Mouse (Mus musculus) hindbrain, embryonic 13.5 days (tissue): ENCODE results near the gene Akap6. TPM values are rescaled to one million over a fixed set of nuclear protein-coding genes. Genes with fewer than 3 reads are reported as not detected.

ENCODE experiments used
- ATAC-seq: fragments of 200-750 bp; cut with Nextera tagmentation; 2 replicates; pipeline ENCODE4 v1.8.0; 2017; ENCODE audit warnings: moderate TSS enrichment; ENCODE audit not compliant: low FRiP score
- H3K27ac ChIP-seq: fragments of 300-500 bp; sonication (generic); 2 replicates; pipeline ENCODE4 v1.5.1; 2015; ENCODE audit warnings: inconsistent platforms, mild to moderate bottlenecking, moderate library complexity
- H3K27me3 ChIP-seq: fragments of 300-500 bp; sonication (generic); 2 replicates; pipeline ENCODE4 v1.6.1; 2015; ENCODE audit warnings: mild to moderate bottlenecking, inconsistent platforms
- H3K36me3 ChIP-seq: fragments of 300-500 bp; sonication (generic); 2 replicates; pipeline ENCODE4 v1.6.1; 2015; ENCODE audit warnings: mild to moderate bottlenecking, inconsistent platforms
- H3K4me1 ChIP-seq: fragments of 300-500 bp; sonication (generic); replicated peaks from 2 replicates; pipeline ENCODE4 v1.6.1; 2015; ENCODE audit warnings: inconsistent platforms
- H3K4me2 ChIP-seq: fragments of 300-500 bp; sonication (generic); 2 replicates; pipeline ENCODE4 v1.6.1; 2015; ENCODE audit warnings: inconsistent platforms, mild to moderate bottlenecking, moderate library complexity
- H3K4me3 ChIP-seq: fragments of 300-500 bp; sonication (generic); 2 replicates; pipeline ENCODE4 v1.5.1; 2015; ENCODE audit warnings: mild to moderate bottlenecking, inconsistent platforms
- H3K9ac ChIP-seq: fragments of 300-500 bp; sonication (generic); 2 replicates; pipeline ENCODE4 v1.6.1; 2015; ENCODE audit warnings: mild to moderate bottlenecking, inconsistent platforms
- H3K9me3 ChIP-seq: fragments of 300-500 bp; sonication (generic); 2 replicates; pipeline ENCODE4 v1.6.1; 2016; ENCODE audit warnings: inconsistent platforms
- WGBS: fragments of 180-500 bp; shearing (Covaris S2); methylation state at CpG from one replicate; pipeline ENCODE4 v1.1.7; 2015; 5-methylcytosine and 5-hydroxymethylcytosine counted together
- polyA plus RNA-seq: library from polyadenylated mRNA; unstranded; fragments of >200 nt; fragmentation: Nextera tagmentation; extraction: Ambion mirVana; gene quantifications from 2 replicates; pipeline ENCODE4 v1.2.1, GENCODE M21; 2015

The Akap6 gene
- polyA plus RNA-seq, 1 experiment from 2014 or later = 31.3 TPM

- ATAC-seq = no peak
- Histone ChIP-seq H3K27ac (no peak overlapping the region), H3K4me1 (peaks cover 17% of the 10 kb centered on the region), H3K9me3 (no peaks in the 10 kb centered on the region), H3K36me3 (peaks cover 18% of the 10 kb centered on the region), H3K9ac (no peak overlapping the region), H3K4me2 (no peak overlapping the region), H3K4me3 (no peak overlapping the region), H3K27me3 (no peaks in the 10 kb centered on the region)
- 63% methylated on average over 11 of the region's 11 CpGs for WGBS
These were observed 447.4 kb downstream of the Akap6 start for GRCm38 (mm10) chr12:53146460-53147050.

- no peak for ATAC-seq
- WGBS = 92% methylated on average over 11 of the region's 11 CpGs
- Histone ChIP-seq H3K9me3 (no peaks in the 10 kb centered on the region), H3K4me3 (no peak overlapping the region), H3K9ac (no peak overlapping the region), H3K4me1 (peaks cover 17% of the 10 kb centered on the region), H3K4me2 (no peak overlapping the region), H3K27ac (no peak overlapping the region), H3K36me3 (peaks cover 7% of the 10 kb centered on the region), H3K27me3 (no peaks in the 10 kb centered on the region)
These were observed 448.5 kb downstream of the Akap6 start for GRCm38 (mm10) chr12:53147696-53148095.

- no peaks in the 10 kb centered on the region for H3K4me1 ChIP-seq
- no peaks in the 10 kb centered on the region for H3K9me3 ChIP-seq
- no peak for ATAC-seq
- H3K27me3 ChIP-seq = no peaks in the 10 kb centered on the region
- H3K4me3 ChIP-seq = no peak overlapping the region
- no peak overlapping the region for H3K4me2 ChIP-seq
- no peaks in the 10 kb centered on the region for H3K36me3 ChIP-seq
- H3K9ac ChIP-seq = no peak overlapping the region
- 92% methylated on average over 8 of the region's 8 CpGs for WGBS
- no peak overlapping the region for H3K27ac ChIP-seq
These were observed 469.2 kb downstream of the Akap6 start for GRCm38 (mm10) chr12:53168189-53169003.

GRCm38 (mm10) chr12:53191435-53191834, 492.3 kb downstream of the Akap6 start:
- Histone ChIP-seq H3K4me1 (no peaks in the 10 kb centered on the region), H3K27me3 (no peaks in the 10 kb centered on the region), H3K36me3 (no peaks in the 10 kb centered on the region), H3K4me3 (no peak overlapping the region), H3K4me2 (no peak overlapping the region), H3K9ac (no peak overlapping the region), H3K27ac (no peak overlapping the region), H3K9me3 (no peaks in the 10 kb centered on the region)
- WGBS = 89% methylated on average over 7 of the region's 7 CpGs
- no peak for ATAC-seq

- no peak for ATAC-seq
- WGBS = 76% methylated on average over 5 of the region's 5 CpGs
- no peak overlapping the region for H3K4me3 ChIP-seq
These were observed 494.5 kb downstream of the Akap6 start for GRCm38 (mm10) chr12:53193664-53194063.

More at GRCm38 (mm10) chr12:53193664-53194063, 494.5 kb downstream of the Akap6 start:
- H3K9ac ChIP-seq = no peak overlapping the region
- no peaks in the 10 kb centered on the region for H3K36me3 ChIP-seq
- no peaks in the 10 kb centered on the region for H3K27me3 ChIP-seq
- H3K27ac ChIP-seq = no peak overlapping the region
- H3K4me2 ChIP-seq = no peak overlapping the region
- no peaks in the 10 kb centered on the region for H3K4me1 ChIP-seq
- H3K9me3 ChIP-seq = no peaks in the 10 kb centered on the region

Other genes with a start within 250 kb of the Akap6 start
- gene Arhgap5, start 195.4 kb upstream of the Akap6 start, polyA plus RNA-seq = 35.3 and 37.8 TPM in 2 replicates